Mouse (Mus musculus): ENCODE measurements around the gene 1700037C18Rik.

1700037C18Rik gene

DNA sequence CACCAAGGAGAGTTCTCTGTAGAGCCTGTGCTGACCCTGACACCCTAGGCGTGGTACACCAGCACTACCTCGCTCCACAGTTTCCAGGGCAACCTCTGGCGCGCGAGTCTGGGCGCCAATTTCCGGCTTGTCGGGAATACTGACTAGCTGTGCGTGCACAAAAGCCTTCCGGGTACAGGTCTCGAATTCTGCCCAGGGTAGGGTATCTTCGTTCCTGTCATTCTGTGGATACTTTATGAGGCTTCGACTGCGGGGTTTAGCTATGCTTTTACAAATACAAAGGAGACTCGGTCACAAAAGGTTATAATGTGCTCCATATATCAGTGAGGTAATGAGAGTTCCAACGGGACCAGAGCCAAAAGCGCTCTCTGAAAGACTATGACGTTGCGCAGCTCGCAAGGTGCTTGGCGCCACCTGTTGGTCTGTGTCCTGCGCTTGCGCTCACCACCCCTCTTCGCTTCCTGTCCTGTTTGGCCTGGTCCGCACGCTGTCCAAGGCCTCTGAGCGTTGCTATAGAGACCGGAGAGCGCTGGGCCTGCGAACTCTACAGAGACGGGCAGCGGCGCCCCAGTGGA is at the start of gene 1700037C18Rik, which contains the start of gene Cluap1:
Gene 1700037C18Rik (minus strand): TSS at position 153 of the 575 bp plus-strand sequence.
Gene Cluap1 (plus strand): TSS at position 265 of the 575 bp plus-strand sequence.
- in situ Hi-C loops (cut with MboI; ENCODE audit: low pct_unique_long_range_greater_than_20kb in 1 of 2, low sequenced_read_pairs in 2 of 2, unreplicated experiment in 1 of 2), result no loop called here

DNA sequence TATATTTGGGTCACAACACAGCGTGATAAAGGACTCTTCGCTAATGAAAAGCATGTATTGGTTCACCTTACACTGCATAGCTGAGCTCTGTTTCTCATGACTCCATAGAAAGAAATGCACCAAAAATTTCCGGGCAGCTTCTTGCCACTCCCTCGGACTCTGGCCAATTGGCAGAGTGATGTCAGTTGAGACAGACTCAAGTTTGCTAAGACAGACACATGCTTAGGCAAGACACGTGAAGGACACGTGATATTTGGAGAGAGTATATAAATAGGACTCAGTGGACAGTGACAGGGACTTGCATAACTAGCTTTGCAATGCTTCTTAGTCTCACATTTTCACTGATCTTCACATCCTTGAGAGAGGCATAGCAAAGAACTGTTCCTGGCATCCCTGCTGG is 47.9 kb upstream of the 1700037C18Rik start:
- in situ Hi-C loops (cut with MboI; ENCODE audit: low pct_unique_long_range_greater_than_20kb in 1 of 2, low sequenced_read_pairs in 2 of 2, unreplicated experiment in 1 of 2), result no loop called here

DNA sequence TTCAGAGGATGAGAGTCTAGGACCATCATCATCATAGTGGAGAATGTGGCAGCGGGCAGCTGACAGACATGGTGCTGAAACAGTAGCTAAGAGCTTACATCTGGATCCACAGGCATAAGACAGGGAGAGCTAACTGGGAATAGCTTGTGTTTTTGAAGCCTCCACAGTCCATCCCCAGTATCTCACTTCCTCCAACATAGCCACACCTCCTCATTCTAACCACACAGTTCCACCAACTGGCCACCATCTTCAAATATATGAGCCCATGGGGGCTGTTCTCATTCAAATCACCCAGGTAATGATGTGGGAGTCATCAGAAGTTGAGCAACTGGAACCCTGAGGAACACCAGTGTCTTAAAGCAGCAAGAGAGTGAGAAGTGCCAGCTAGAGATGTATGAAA is 42.7 kb upstream of the 1700037C18Rik start:
- in situ Hi-C loops (cut with MboI; ENCODE audit: low pct_unique_long_range_greater_than_20kb in 1 of 2, low sequenced_read_pairs in 2 of 2, unreplicated experiment in 1 of 2), result no loop called here

DNA sequence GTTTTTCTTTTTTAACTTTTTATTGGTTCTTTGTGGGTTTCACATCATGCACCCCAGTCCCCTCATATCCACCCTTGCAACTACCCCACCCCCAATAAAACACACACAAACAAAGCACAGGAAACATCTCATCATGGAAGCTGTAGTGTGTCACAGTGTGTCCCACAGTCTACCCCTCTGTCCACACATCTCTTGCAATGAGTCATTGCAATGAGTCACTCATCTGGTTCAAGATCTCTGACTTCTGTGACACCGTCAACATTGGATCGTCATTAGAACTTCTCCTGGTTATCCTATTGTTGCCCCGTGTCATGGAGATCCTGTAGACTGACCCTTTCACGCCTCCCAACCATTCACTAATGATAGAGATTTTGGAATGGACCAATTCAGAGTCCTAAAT is 26.2 kb upstream of the 1700037C18Rik start:
- in situ Hi-C loops (cut with MboI; ENCODE audit: low pct_unique_long_range_greater_than_20kb in 1 of 2, low sequenced_read_pairs in 2 of 2, unreplicated experiment in 1 of 2), result no loop called here

DNA sequence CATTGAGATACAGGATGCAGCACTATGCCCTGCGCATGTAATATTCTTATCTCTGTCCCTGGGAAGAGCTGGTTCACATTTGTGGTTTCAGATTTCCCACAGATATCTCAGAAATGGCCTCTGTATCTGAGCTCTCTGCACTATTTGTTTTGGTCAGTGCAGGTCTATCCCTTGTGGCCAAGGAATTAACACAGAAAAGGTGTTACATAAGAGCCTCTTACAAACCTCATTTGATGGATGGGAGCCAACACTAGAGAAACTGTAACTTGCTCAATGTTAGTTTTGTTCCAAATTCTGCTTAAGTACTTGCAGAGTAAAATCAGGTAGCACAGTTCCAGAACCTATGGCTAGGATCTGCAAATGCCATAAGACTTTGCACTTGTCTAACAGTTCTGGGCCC is 25.6 kb upstream of the 1700037C18Rik start:
- in situ Hi-C loops (cut with MboI; ENCODE audit: low pct_unique_long_range_greater_than_20kb in 1 of 2, low sequenced_read_pairs in 2 of 2, unreplicated experiment in 1 of 2), result no loop called here

DNA sequence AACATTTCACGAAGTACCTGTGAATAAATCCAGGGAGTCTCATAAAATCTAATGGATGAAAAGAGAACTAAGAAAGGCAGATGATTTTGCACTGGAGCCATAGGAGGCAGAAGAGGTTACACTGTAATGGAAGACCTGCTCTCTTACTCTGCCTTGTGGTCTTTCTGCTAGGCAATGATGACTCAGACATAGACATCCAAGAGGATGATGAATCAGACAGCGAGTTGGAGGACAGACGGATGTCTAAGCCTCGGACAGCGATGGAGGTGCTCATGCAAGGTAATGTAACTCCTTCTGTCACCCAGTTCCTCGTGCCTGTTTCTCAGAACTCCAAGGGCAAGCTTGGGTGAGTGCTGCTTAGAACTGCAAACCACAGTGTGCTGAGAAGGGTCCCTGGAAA is 25.0 kb upstream of the 1700037C18Rik start:
- in situ Hi-C loops (cut with MboI; ENCODE audit: low pct_unique_long_range_greater_than_20kb in 1 of 2, low sequenced_read_pairs in 2 of 2, unreplicated experiment in 1 of 2), result no loop called here

DNA sequence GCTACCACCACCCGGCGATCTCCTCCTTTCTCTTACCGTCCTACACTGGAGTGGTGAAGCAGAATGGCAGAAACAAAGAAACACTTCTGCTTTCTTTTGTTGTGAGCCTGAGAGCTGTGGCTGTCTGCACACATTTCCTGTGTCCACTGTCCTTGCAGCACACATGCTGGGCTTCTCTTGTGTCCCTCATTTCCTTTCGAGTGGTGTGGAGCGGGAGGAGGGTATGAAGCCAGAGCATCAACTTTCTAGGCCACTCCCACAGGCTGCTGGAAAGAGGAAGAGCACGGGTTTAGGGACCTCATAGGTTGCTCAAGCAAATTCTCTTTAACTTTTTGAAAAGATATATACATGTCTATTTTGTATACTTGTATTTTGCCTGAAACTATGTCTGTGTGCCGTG is 20.7 kb upstream of the 1700037C18Rik start:
- in situ Hi-C loops (cut with MboI; ENCODE audit: low pct_unique_long_range_greater_than_20kb in 1 of 2, low sequenced_read_pairs in 2 of 2, unreplicated experiment in 1 of 2), result no loop called here

DNA sequence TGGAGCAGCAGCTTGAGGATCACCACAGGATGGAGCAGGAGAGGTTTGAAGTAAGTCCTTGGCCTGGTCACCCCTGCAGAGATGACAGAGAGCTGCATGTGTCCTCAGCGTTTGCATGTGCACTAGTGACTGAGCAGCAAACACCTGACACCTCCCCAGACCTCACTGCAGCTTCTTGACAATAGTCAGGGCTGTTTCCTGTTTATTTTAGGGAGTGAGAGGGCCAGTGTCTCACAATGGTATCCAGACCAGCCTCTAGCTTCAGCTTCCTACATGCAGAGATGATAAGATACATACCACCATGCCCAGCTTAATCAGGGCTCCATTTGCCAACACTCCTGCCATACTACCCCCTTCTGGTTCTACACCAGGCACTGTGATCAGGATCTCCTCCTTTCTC is 20.1 kb upstream of the 1700037C18Rik start:
- in situ Hi-C loops (cut with MboI; ENCODE audit: low pct_unique_long_range_greater_than_20kb in 1 of 2, low sequenced_read_pairs in 2 of 2, unreplicated experiment in 1 of 2), result no loop called here

DNA sequence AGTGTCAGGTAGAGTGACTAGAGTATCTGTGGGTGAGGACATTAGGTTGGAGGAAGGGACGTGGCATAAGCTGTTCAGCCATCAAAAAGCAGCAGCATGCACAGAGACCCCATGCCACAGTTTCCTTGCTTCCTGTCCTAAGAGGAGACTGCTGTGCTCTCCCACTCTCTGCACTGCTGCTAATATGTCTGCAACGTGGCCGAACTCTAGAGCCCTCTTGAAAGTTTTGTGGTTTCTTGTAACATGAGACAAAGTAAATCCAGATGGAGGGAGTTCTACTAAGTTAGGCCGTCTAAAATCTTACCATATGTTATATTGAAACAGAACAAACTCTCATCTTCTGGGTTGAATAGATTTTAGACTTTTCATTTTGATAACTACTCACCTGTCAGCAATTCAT is 15.5 kb upstream of the 1700037C18Rik start:
- in situ Hi-C loops (cut with MboI; ENCODE audit: low pct_unique_long_range_greater_than_20kb in 1 of 2, low sequenced_read_pairs in 2 of 2, unreplicated experiment in 1 of 2), result no loop called here

DNA sequence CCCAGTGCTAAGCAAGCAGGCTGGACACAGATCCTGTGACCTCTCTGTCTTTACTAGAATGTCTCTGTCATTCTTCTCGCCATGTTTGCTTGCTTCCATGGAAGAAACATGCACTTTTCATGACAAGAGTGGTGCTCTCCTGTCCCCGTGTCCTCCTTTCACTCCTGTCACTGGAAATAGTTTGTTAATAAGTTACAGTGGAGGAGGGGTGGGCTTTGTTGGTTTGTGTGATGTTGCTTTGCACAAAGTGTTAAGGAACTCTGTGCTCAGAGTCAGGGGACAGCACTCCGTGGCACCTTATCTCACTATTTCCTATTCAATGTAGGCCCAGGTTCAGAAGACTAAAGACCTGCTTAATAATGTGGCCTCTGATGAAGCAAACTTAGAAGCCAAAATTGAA is 15.0 kb upstream of the 1700037C18Rik start:
- in situ Hi-C loops (cut with MboI; ENCODE audit: low pct_unique_long_range_greater_than_20kb in 1 of 2, low sequenced_read_pairs in 2 of 2, unreplicated experiment in 1 of 2), result no loop called here

DNA sequence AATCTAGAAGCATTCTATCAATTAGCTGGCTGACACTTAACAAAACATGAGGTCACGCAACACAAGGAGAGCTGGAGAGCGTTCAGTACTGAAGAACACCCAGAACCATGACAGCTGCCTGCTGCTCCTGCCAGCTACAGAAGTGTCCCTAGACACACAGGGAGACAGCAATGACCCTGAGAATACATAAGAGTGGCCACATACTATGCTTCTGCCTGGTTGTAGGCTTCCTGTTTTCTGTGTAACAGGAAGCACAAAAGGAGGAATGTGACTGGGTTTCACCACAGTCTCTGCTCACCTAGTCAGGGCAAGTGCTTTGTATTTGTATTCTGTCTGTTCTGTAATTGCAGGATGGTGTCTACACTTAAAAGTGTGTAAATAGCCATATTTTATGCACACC is 12.3 kb upstream of the 1700037C18Rik start:
- in situ Hi-C loops (cut with MboI; ENCODE audit: low pct_unique_long_range_greater_than_20kb in 1 of 2, low sequenced_read_pairs in 2 of 2, unreplicated experiment in 1 of 2), result no loop called here

DNA sequence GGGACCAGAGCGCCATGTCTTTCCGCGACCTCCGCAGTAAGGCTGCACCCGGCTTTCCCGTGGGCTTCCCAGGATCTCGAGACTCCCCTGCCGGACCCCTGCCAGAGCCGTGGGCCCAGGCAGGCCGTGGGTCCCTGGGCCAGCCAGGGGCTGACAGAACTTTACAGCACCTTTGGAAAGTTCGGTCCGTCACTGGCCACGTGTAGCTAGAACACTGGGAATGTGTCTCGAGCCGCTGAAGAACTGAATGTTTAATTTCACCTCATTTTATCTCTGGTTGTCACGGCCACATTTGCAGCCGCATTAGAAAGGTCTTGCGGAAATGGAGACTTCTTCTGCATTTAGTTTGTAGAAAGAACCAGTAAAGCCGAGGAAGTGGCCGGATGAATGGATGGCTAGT is 629 bp upstream of the 1700037C18Rik start:
- in situ Hi-C loops (cut with MboI; ENCODE audit: low pct_unique_long_range_greater_than_20kb in 1 of 2, low sequenced_read_pairs in 2 of 2, unreplicated experiment in 1 of 2), result no loop called here

DNA sequence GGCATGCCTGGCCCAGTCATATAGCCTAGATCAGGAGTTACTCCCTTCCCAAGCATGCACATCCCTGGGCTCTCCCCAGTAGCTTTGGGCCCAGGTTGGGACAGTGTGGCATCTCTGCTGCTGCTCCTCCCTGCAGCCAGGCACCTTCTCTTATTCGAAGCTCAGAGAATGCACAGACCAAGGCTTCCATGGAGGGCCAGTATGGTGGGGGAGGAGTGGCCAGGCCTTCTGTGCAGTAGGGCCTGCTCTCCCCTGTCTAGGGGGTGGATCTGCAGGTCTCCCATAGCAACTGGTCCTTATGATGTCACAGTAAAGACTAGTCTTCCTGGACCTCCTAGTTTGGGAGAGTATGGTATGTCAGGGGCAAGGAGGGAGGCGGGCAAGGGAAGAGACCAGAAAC is 1.0 kb downstream of the 1700037C18Rik start:
- in situ Hi-C loops (cut with MboI; ENCODE audit: low pct_unique_long_range_greater_than_20kb in 1 of 2, low sequenced_read_pairs in 2 of 2, unreplicated experiment in 1 of 2), result no loop called here

DNA sequence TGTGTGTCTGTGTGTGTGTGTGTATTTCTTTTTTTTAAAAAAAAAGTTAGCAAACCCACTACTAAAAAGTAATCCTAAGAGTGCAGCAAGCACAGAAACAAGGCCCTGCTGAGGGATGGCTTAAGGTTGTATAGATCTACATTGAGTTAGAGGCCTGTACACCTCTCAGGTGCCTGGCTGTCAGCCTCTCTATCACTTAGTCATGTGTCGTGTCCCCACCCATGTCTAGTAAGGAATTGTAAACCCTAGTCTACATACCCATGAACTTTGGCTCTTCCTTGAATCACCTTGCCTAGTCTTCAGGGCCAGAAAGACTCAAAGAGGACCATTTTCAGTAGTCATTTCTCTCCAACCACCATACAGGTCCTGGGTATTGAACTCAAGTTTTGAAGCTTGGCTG is 11.9 kb downstream of the 1700037C18Rik start:
- in situ Hi-C loops (cut with MboI; ENCODE audit: low pct_unique_long_range_greater_than_20kb in 1 of 2, low sequenced_read_pairs in 2 of 2, unreplicated experiment in 1 of 2), result no loop called here

DNA sequence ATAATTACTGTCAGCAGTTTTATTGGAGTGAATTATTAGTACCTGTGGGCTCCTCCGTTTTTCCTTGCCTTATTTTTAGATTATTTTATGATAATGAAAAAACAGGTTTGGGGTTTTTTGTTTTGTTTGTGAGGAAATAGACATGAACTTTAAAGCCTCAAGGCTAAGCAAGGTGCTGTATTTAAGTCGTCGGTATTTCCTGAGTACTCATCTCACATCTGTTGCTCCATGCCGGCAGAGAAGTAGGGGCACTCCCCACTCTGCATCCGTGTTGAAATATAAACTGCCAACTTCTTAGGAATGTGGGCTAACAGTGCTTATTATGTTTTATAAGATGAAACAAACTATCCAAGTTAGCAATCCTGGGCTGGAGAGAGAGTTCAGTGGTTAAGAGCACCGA is 12.4 kb downstream of the 1700037C18Rik start:
- in situ Hi-C loops (cut with MboI; ENCODE audit: low pct_unique_long_range_greater_than_20kb in 1 of 2, low sequenced_read_pairs in 2 of 2, unreplicated experiment in 1 of 2), result no loop called here

DNA sequence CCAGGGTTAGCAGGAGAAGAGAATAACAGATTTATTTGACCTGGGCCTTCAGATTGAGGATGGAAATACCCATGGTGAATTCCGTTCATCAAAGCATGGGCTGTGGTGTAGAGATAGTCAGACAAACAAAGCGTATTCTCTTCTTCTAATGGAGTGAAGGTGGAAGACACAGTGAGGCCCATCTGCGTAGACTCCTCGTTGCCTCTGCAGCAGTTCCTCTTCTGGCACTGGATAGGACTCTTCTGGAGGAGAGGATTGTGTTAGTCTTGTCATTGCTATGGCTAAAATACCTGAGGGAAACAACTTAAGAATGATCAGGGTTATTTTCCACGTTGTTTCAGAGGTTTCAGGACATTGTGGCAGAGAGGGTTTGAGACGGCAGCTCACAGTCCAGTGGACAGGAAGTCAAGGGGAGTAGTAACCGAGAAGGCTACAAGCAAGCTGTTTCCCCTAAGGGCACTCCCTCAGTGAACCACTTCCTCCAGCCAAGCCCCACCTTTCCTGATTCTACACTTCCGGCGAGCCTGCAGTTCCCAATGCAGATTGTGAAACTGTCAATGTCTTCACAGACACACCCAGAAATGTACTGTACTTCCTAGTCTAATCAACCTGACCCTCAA is 13.2 kb downstream of the 1700037C18Rik start:
- in situ Hi-C loops (cut with MboI; ENCODE audit: low pct_unique_long_range_greater_than_20kb in 1 of 2, low sequenced_read_pairs in 2 of 2, unreplicated experiment in 1 of 2), result no loop called here

DNA sequence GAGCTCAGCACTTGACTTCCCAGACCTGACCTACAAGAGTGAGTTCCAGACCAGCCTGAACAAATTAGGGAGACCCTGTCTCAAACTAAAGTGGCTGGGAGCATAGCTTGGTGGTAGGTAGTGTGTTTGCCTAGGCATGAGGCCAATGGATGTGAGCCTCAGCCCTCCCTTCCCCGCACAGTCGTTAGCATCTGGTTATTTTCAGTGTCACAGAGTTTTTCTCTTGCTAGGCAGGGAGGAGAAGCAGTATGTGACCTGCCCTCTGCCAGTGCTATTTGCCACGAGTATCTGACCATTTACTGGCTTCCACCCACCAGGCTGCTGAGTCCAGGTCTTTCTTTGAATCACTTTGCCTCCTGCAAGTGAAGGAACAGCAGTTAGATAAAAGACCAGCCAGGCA is 14.8 kb downstream of the 1700037C18Rik start:
- in situ Hi-C loops (cut with MboI; ENCODE audit: low pct_unique_long_range_greater_than_20kb in 1 of 2, low sequenced_read_pairs in 2 of 2, unreplicated experiment in 1 of 2), result no loop called here

DNA sequence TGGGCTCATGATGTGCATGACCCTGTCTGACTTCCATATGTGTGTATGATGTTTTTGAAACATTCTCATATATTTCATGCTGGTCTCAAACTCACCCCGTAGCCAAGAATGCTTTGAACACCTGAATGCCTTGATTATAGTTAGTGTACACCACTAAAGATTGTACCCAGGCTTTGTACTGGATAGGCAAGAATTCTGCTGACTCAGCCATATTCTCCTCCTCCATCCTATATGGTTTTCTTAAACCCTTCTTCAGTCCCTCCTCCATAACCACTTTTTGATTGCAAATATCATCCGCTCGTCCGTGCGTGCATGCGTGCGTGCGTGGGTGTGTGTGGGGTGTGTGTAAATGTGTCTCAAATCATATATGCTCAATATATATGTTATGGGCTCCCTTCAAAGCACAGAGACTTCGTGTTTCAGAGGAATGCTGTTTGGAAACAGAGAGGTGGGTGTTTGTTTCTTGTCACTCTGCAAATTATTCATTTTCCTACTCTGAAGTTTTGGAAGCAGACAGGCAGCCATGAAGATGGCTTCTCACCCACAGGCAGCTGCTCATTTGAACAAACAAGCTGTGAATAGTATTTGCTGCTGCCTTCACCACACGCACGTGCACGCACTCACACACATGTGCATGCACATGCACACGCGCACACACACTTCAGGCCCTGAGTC is 16.7 kb downstream of the 1700037C18Rik start:
- in situ Hi-C loops (cut with MboI; ENCODE audit: low pct_unique_long_range_greater_than_20kb in 1 of 2, low sequenced_read_pairs in 2 of 2, unreplicated experiment in 1 of 2), result no loop called here

DNA sequence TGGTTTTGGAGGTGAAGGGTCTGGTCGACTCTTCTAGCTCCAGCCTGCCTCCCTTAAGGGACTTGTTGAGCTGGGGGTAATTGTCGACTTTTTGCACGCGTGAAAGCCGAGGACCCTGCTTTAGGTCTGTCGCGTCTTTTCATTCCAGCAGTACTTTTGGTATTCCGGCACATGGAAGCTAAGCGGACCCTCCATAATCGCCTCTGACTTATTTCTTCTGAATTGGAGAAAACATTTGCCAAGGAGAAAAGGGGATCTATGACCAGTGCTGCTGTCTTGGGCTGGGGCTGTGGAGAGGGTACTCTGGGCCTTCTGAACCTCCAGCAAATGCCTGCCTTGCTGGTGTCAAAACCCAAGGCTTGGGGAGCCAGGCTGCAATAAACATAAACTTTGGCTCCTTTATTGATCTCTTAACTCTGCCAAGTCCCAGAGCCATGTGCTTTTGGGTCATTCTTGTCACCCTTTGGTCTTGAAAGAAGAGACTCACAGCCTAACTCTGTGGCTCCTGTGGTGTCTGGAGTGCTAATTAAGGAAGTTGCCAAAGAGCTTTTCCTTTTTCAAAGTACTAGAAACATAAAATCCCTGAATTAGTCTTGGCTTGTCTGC is 23.3 kb downstream of the 1700037C18Rik start:
- in situ Hi-C loops (cut with MboI; ENCODE audit: low pct_unique_long_range_greater_than_20kb in 1 of 2, low sequenced_read_pairs in 2 of 2, unreplicated experiment in 1 of 2), result no loop called here
